Mouse (Mus musculus): ENCODE data around the gene Znrf3. TPM values are rescaled to one million over a fixed set of nuclear protein-coding genes. Genes with fewer than 3 reads are reported as not detected.

Znrf3 gene
- polyA plus RNA-seq, 1 experiment: 4.3 TPM

DNA sequence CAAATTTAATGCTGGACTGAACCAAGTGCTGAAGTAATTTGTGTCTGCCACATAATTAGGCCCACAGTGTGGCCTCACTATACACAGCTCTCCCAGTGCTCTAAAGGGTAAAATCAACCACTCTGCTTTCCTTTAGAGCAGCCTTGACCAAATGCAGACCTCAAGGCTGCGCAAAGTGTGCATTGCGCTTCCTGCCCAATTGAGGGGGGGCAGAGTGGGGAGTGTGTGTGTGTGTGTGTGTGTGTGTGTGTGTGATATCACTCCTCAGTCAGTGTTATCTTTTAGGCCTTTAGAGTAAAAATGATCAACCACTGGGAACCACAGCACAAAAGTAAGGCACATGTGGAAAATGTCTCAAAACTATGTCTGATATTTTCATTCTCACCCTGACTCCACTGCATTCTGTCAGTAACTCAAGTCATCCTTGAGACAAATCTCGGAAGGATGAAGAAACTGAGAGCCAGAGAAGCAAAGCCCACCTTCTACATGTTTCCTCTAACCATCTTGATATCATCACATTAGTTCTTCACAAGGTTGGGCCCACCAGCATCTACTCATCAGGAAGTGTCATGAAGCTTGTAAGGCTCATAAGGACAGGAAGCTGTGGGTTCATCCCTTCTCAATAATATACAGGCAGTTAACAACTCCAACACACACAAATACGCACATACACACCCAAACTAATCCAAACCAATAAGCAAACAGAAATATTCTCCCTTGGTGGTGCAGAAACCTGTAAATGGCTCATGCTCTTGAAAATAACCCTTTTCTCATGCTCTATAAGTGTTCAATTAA lies 15.1 kb downstream of the Znrf3 start:
- Histone ChIP-seq H3K36me3 (ENCODE audit: control insufficient read depth, insufficient read depth, low read length) (no peaks in the 10 kb centered on the region), H3K27ac (ENCODE audit: insufficient read depth, low read length) (peak overlapping the region; percentile 32; the same call in 1 of the 2 replicates), H3K4me1 (ENCODE audit: control insufficient read depth, insufficient read depth, insufficient read length) (peaks cover 19% of the 10 kb centered on the region; the same call in 1 of the 2 replicates), H3K27me3 (ENCODE audit: control insufficient read depth, insufficient read depth, low read length) (no peaks in the 10 kb centered on the region), H3K4me3 (ENCODE audit: extremely low read depth, insufficient read depth, insufficient read length) (no peak overlapping the region)
- peak in 1 of 2 experiments; percentile 17 for DNase-seq (ENCODE audit: low read depth in 1 of 2, low spot score in 2 of 2)
- 60% methylated on average over 4 of the region's 4 CpGs for WGBS
- TF ChIP-seq POLR2A (IDR thresholded peaks at IDR 0.05; ENCODE audit: low read depth, low read length): no peak
- no peak for TF ChIP-seq CTCF (IDR thresholded peaks at IDR 0.05; ENCODE audit: extremely low read depth, insufficient read depth, insufficient read length, insufficient replicate concordance)

DNA sequence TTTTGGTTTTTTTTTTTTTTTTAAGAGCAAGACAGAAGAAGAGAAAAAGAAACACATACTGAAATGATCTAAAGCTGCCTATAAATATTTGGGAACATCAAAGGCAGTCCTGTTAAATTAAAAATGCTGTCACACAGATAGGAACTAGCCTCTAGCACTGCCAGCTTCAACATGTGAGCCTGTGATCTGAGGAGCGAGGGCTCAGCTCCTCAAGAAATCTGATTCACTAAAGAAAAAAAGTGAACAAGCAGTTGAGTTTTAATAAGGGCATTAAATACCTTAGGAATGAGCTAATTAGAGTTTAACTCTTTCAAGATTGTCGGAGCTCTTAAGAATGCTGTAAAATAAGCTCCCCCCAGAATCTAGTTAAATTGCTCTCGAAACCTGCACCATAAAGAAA lies 17.4 kb downstream of the Znrf3 start:
- no peak for DNase-seq (ENCODE audit: low read depth in 1 of 2, low spot score in 2 of 2)
- no peaks in the 10 kb centered on the region for H3K36me3 ChIP-seq (ENCODE audit: control insufficient read depth, insufficient read depth, low read length)
- H3K27ac ChIP-seq (ENCODE audit: insufficient read depth, low read length): no peak overlapping the region
- no peaks in the 10 kb centered on the region for H3K27me3 ChIP-seq (ENCODE audit: control insufficient read depth, insufficient read depth, low read length)
- no peak for TF ChIP-seq CTCF (IDR thresholded peaks at IDR 0.05; ENCODE audit: extremely low read depth, insufficient read depth, insufficient read length, insufficient replicate concordance)
- TF ChIP-seq POLR2A (IDR thresholded peaks at IDR 0.05; ENCODE audit: low read depth, low read length): no peak
- H3K4me1 ChIP-seq (ENCODE audit: control insufficient read depth, insufficient read depth, insufficient read length): peaks cover 13% of the 10 kb centered on the region; the same call in 1 of the 2 replicates
- no peak overlapping the region for H3K4me3 ChIP-seq (ENCODE audit: extremely low read depth, insufficient read depth, insufficient read length)
- WGBS: 91% methylated on average over 3 of the region's 3 CpGs

DNA sequence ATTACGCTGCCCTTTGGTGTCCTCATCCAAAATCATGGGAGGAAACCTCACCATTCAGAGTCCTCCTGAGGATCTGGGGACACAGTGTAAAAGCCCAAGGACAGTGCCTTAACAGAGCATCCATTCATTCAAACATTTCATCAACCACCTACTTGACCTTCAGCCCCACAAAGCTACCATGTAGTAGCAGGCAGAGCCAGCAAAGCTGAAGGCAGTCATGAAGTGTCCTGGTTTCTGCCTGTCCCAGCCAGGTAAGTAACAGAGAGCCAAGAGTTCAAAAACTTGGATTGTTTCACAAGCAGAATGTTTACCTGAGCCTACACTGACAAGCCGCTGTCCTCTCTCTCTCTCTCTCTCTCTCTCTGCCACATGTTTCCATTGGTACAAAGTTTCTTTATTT lies 18.3 kb downstream of the Znrf3 start:
- no peaks in the 10 kb centered on the region for H3K27me3 ChIP-seq (ENCODE audit: control insufficient read depth, insufficient read depth, low read length)
- no peak overlapping the region for H3K27ac ChIP-seq (ENCODE audit: insufficient read depth, low read length)
- no peak overlapping the region for H3K4me3 ChIP-seq (ENCODE audit: extremely low read depth, insufficient read depth, insufficient read length)
- H3K36me3 ChIP-seq (ENCODE audit: control insufficient read depth, insufficient read depth, low read length): no peaks in the 10 kb centered on the region
- DNase-seq (ENCODE audit: low read depth in 1 of 2, low spot score in 2 of 2): no peak
- no peak for TF ChIP-seq CTCF (IDR thresholded peaks at IDR 0.05; ENCODE audit: extremely low read depth, insufficient read depth, insufficient read length, insufficient replicate concordance)
- TF ChIP-seq POLR2A (IDR thresholded peaks at IDR 0.05; ENCODE audit: low read depth, low read length): no peak
- WGBS: 92% methylated on average over 2 of the region's 2 CpGs
- peaks cover 12% of the 10 kb centered on the region; the same call in 1 of the 2 replicates for H3K4me1 ChIP-seq (ENCODE audit: control insufficient read depth, insufficient read depth, insufficient read length)

DNA sequence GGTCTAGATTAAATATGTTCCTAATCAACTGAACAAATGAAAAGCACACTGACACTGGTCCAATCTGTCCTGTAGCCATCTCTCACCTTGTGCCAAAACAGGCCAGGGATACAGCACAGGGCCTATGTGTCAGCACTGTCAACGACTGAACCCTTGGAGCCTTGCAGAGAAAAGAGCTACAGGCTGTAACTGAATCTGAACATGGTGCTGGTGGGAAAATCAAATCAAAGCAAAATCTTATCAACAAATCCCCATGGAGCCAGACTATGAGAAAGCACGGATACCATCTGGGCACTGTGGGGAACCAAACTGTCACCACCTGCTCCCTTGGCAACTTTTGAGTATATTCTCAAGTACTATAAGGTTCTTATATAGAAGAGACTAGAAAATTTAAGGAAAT lies 19.5 kb downstream of the Znrf3 start:
- H3K27ac ChIP-seq (ENCODE audit: insufficient read depth, low read length): no peak overlapping the region
- H3K4me3 ChIP-seq (ENCODE audit: extremely low read depth, insufficient read depth, insufficient read length): no peak overlapping the region
- no peak for DNase-seq (ENCODE audit: low read depth in 1 of 2, low spot score in 2 of 2)
- H3K36me3 ChIP-seq (ENCODE audit: control insufficient read depth, insufficient read depth, low read length): no peaks in the 10 kb centered on the region
- H3K4me1 ChIP-seq (ENCODE audit: control insufficient read depth, insufficient read depth, insufficient read length): peaks cover 5% of the 10 kb centered on the region; the same call in 1 of the 2 replicates
- no peaks in the 10 kb centered on the region for H3K27me3 ChIP-seq (ENCODE audit: control insufficient read depth, insufficient read depth, low read length)
- 80% methylated on average over 2 of the region's 2 CpGs for WGBS
- TF ChIP-seq CTCF (IDR thresholded peaks at IDR 0.05; ENCODE audit: extremely low read depth, insufficient read depth, insufficient read length, insufficient replicate concordance) (no peak), POLR2A (IDR thresholded peaks at IDR 0.05; ENCODE audit: low read depth, low read length) (no peak)

DNA sequence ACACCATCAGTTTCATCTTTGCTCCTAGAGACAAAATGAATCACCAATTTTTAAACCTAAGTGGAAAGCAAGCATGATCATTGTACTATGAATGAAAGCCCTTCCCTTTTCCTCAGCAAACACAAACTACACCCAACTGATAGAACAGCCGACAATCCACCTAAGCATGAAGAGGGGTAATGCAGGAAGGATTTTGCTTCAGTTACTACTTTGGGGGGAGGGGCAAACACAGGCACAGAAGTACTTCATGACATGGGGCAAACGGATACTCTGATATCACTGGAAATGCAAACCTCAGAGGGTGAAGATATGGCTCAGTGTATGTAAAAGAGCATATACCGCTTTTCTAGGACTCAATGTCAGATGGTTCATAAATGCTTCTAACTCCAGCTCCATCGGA lies 20.5 kb downstream of the Znrf3 start:
- H3K4me3 ChIP-seq (ENCODE audit: extremely low read depth, insufficient read depth, insufficient read length): no peak overlapping the region
- H3K36me3 ChIP-seq (ENCODE audit: control insufficient read depth, insufficient read depth, low read length): no peaks in the 10 kb centered on the region
- H3K27ac ChIP-seq (ENCODE audit: insufficient read depth, low read length): no peak overlapping the region
- DNase-seq (ENCODE audit: low read depth in 1 of 2, low spot score in 2 of 2): no peak
- peaks cover 2% of the 10 kb centered on the region; the same call in 1 of the 2 replicates for H3K4me1 ChIP-seq (ENCODE audit: control insufficient read depth, insufficient read depth, insufficient read length)
- 71% methylated on average over 4 of the region's 4 CpGs for WGBS
- no peak for TF ChIP-seq POLR2A (IDR thresholded peaks at IDR 0.05; ENCODE audit: low read depth, low read length)
- no peak for TF ChIP-seq CTCF (IDR thresholded peaks at IDR 0.05; ENCODE audit: extremely low read depth, insufficient read depth, insufficient read length, insufficient replicate concordance)
- H3K27me3 ChIP-seq (ENCODE audit: control insufficient read depth, insufficient read depth, low read length): no peaks in the 10 kb centered on the region

DNA sequence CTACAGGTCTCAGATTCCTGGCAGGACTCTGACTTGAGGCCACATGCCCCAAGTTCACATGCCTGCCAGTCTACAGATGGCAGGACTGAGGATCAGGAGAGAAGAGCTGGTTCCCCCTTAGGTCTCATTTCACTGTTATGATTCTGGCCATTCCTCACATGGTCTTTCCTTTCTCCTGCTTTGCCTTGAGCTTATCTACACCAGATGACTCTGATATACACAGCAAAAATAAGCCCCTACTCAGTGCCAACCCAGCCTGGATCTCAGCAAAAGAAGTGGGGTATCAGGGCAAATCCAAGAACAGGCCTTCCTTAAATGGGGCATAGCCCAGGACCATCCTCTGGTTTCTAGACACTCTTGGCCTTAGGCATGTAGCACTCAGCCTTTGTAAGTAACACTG lies 21.6 kb downstream of the Znrf3 start:
- TF ChIP-seq POLR2A (IDR thresholded peaks at IDR 0.05; ENCODE audit: low read depth, low read length) (no peak), CTCF (IDR thresholded peaks at IDR 0.05; ENCODE audit: extremely low read depth, insufficient read depth, insufficient read length, insufficient replicate concordance) (no peak)
- no peak overlapping the region for H3K27ac ChIP-seq (ENCODE audit: insufficient read depth, low read length)
- no peaks in the 10 kb centered on the region for H3K36me3 ChIP-seq (ENCODE audit: control insufficient read depth, insufficient read depth, low read length)
- no peak for DNase-seq (ENCODE audit: low read depth in 1 of 2, low spot score in 2 of 2)
- H3K4me3 ChIP-seq (ENCODE audit: extremely low read depth, insufficient read depth, insufficient read length): no peak overlapping the region
- no peaks in the 10 kb centered on the region for H3K27me3 ChIP-seq (ENCODE audit: control insufficient read depth, insufficient read depth, low read length)
- peaks cover 2% of the 10 kb centered on the region; the same call in 1 of the 2 replicates for H3K4me1 ChIP-seq (ENCODE audit: control insufficient read depth, insufficient read depth, insufficient read length)

DNA sequence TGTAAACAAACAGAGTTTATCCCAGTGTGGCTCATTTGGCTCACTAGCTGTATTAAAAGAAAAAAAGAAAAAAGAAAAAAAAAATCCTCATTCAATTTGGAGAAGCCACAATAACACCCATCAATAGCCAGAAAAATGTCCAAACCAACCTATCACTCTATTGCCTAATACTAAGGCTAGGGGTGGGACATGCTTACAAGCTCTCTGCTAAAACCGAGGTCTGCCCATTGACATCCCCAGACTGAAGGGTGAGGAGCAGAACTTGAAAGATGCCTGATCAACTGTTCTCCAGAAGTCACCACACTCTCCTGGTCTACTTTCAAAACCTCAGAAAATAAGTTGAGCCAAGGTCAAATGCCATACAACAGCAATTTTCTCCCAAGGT lies 22.4 kb downstream of the Znrf3 start:
- no peak overlapping the region for H3K4me3 ChIP-seq (ENCODE audit: extremely low read depth, insufficient read depth, insufficient read length)
- no peak for TF ChIP-seq POLR2A (IDR thresholded peaks at IDR 0.05; ENCODE audit: low read depth, low read length)
- TF ChIP-seq CTCF (IDR thresholded peaks at IDR 0.05; ENCODE audit: extremely low read depth, insufficient read depth, insufficient read length, insufficient replicate concordance): no peak
- no peaks in the 10 kb centered on the region for H3K27me3 ChIP-seq (ENCODE audit: control insufficient read depth, insufficient read depth, low read length)
- H3K36me3 ChIP-seq (ENCODE audit: control insufficient read depth, insufficient read depth, low read length): no peaks in the 10 kb centered on the region
- WGBS: 67% methylated on average over 1 of the region's 1 CpGs
- DNase-seq (ENCODE audit: low read depth in 1 of 2, low spot score in 2 of 2): no peak
- peaks cover 2% of the 10 kb centered on the region; the same call in 1 of the 2 replicates for H3K4me1 ChIP-seq (ENCODE audit: control insufficient read depth, insufficient read depth, insufficient read length)
- H3K27ac ChIP-seq (ENCODE audit: insufficient read depth, low read length): no peak overlapping the region
